Mouse (Mus musculus): ENCODE measurements around the gene Mecr. TPM values are rescaled to one million over a fixed set of nuclear protein-coding genes. Genes with fewer than 3 reads are reported as not detected.
A peak's percentile ranks its signal among the peaks of the same experiment; 100 is the strongest.

Gene Mecr
- polyA plus RNA-seq, 1 experiment from 2014 or later = 43.3 TPM

DNA sequence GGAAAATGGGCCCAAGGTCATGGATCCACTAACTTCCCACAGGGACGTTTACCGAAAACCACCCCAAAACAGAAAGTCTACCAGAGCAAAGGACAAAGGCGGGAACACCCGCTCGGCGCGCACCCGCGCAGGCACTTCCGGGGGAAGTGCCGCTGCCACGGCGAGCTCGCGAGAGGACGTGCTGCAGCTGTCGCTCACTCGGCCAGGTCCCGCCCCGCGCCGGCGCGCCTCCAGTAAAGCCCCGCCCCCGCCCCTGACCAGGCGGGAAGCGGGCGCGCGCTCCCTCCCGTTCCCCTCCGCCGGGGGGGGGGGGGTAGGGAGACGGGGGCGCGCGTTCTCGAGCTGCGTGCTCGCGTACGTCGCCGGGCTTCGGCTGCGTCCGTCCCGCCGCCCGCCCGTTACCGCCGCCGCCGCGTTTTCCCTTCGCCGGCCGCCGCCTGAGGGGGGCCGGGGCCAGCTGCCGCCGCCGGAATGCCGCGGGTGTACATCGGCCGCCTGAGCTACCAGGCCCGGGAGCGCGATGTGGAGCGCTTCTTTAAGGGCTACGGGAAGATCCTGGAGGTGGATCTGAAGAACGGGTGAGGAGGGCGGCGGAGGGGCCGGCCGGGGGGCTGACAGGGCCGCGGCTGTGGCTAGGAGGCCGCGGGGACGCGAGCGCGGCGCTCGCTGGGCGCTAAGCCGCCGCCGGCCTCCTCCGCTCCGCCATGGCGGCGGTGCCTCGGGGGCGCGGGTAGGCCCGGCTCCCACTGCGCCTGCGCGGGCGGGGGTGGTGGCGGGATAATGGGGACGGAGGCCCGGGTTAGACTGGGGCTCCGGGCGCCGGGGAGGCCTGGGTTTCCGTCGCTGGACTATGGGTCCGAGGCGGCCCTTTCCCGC, 30.3 kb downstream of the Mecr start, which contains the start of gene Srsf4:
TSS of gene Srsf4 (plus strand) at position 325 of the 876 bp plus-strand sequence.
- Histone ChIP-seq H3K9ac (ENCODE audit: low read length) (peak within 1 kb of the TSS; percentile 100), H3K9me3 (ENCODE audit: control insufficient read depth, low read length) (no peaks in the 10 kb centered on the region)
- under 1% methylated on average over 74 of the region's 116 CpGs for WGBS

DNA sequence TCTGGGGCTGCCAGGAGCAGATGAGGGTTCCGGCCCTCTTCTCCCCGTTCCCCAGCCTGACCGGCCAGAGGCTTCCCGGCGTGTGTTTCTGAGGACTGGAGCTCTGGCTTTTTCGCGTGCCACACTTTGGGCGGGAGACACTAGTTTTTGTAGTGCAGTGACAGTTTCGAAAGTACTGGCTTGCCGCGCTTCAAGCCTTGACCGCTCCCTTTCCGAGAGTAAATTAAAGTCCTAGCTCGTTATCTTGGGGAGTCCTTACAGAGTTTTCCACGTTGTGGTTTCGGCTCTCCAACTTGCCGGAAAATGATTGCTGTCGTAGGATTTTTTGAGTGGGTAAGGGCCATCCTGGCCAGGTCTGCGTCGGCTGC, 30.9 kb downstream of the Mecr start:
- ATAC-seq (ENCODE audit: insufficient number of reproducible peaks, low FRiP score, low TSS enrichment, low read depth) (no peak), DNase-seq (ENCODE audit: low spot score) (no peak)
- Histone ChIP-seq H3K4me1 (ENCODE audit: control insufficient read depth, insufficient read depth, low read length) (peaks cover 10% of the 10 kb centered on the region), H3K9ac (ENCODE audit: low read length) (peak overlapping the region; percentile 100), H3K27me3 (ENCODE audit: control insufficient read depth, insufficient read depth, low read length) (no peaks in the 10 kb centered on the region), H3K36me3 (ENCODE audit: control insufficient read depth, insufficient read depth, low read length) (no peaks in the 10 kb centered on the region), H3K4me3 (ENCODE audit: low read depth, low read length) (peak overlapping the region; percentile 85), H3K9me3 (ENCODE audit: control insufficient read depth, low read length) (no peaks in the 10 kb centered on the region), H3K4me2 (ENCODE audit: low read depth, severe bottlenecking) (peak overlapping the region; percentile 68), H3K27ac (replicated peaks; ENCODE audit: low read depth, low read length) (peak overlapping the region; percentile 99)
- under 1% methylated on average over 20 of the region's 20 CpGs for WGBS

More for the DNA sequence above, 30.3 kb downstream of the Mecr start, which contains the start of gene Srsf4:
- Histone ChIP-seq H3K4me3 (ENCODE audit: low read depth, low read length) (peak within 1 kb of the TSS; percentile 85), H3K27ac (replicated peaks; ENCODE audit: low read depth, low read length) (peak within 1 kb of the TSS; percentile 99), H3K27me3 (ENCODE audit: control insufficient read depth, insufficient read depth, low read length) (no peaks in the 10 kb centered on the region), H3K36me3 (ENCODE audit: control insufficient read depth, insufficient read depth, low read length) (no peaks in the 10 kb centered on the region), H3K4me1 (ENCODE audit: control insufficient read depth, insufficient read depth, low read length) (peaks cover 10% of the 10 kb centered on the region), H3K4me2 (ENCODE audit: low read depth, severe bottlenecking) (peak within 1 kb of the TSS; percentile 68)
- peak; percentile 98 for DNase-seq (ENCODE audit: low spot score)
- peak; percentile 94 for ATAC-seq (ENCODE audit: insufficient number of reproducible peaks, low FRiP score, low TSS enrichment, low read depth)

DNA sequence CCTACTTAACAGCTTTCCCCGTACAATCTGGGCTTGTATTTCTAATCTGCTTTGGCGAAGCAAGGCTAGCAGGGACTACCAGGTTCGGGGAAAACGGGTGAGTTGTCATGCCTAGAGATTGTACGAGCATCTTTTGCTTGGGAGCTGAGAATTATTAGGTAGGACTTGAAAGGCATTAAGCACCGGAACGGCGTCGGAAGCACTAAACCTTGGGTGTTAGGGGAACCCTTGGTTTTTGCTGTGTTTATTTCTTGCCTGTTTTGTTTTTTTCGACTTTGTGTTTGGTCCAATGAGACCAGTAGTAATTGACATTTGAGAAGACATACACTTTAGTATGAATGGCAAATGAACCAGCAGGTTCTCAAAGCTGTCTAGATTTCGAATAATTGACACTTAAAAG, 31.3 kb downstream of the Mecr start:
- H3K4me3 ChIP-seq (ENCODE audit: low read depth, low read length) = peak overlapping the region; percentile 85
- ATAC-seq (ENCODE audit: insufficient number of reproducible peaks, low FRiP score, low TSS enrichment, low read depth) = no peak
- 4% methylated on average over 11 of the region's 11 CpGs for WGBS

DNA sequence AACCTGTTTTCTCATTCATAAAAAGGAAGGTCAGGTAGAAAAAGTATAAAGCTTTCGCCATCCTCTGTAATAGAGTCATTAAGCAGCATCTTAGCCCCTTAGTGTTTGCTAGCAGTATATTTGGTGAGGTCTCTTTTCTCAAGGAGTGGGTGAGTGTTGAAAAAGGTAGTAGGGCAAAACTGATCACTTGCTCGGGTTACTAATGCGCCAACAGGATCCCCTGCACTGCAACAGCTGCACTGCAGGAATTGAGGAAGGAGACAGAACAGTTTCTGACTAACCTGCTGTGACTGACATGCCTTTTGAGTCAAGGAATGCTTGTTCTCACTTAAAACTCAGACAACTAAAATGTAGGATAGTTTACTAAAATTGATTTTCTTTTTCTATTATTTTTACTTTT, 32.0 kb downstream of the Mecr start:
- no peaks in the 10 kb centered on the region for H3K9me3 ChIP-seq (ENCODE audit: control insufficient read depth, low read length)
- peak overlapping the region; percentile 68 for H3K4me2 ChIP-seq (ENCODE audit: low read depth, severe bottlenecking)
- H3K36me3 ChIP-seq (ENCODE audit: control insufficient read depth, insufficient read depth, low read length) = no peaks in the 10 kb centered on the region
- ATAC-seq (ENCODE audit: insufficient number of reproducible peaks, low FRiP score, low TSS enrichment, low read depth) (no peak), DNase-seq (ENCODE audit: low spot score) (no peak)
- no peaks in the 10 kb centered on the region for H3K27me3 ChIP-seq (ENCODE audit: control insufficient read depth, insufficient read depth, low read length)
- H3K4me1 ChIP-seq (ENCODE audit: control insufficient read depth, insufficient read depth, low read length) = peaks cover 10% of the 10 kb centered on the region
- WGBS = 47% methylated on average over 3 of the region's 3 CpGs
- H3K9ac ChIP-seq (ENCODE audit: low read length) = peak overlapping the region; percentile 100; the same call in 1 of the 2 replicates
- H3K27ac ChIP-seq (replicated peaks; ENCODE audit: low read depth, low read length) = no peak overlapping the region
- H3K4me3 ChIP-seq (ENCODE audit: low read depth, low read length) = peak overlapping the region; percentile 85

More for the DNA sequence above, 31.3 kb downstream of the Mecr start:
- Histone ChIP-seq H3K4me1 (ENCODE audit: control insufficient read depth, insufficient read depth, low read length) (peaks cover 10% of the 10 kb centered on the region), H3K9ac (ENCODE audit: low read length) (peak overlapping the region; percentile 100), H3K36me3 (ENCODE audit: control insufficient read depth, insufficient read depth, low read length) (no peaks in the 10 kb centered on the region), H3K4me2 (ENCODE audit: low read depth, severe bottlenecking) (peak overlapping the region; percentile 68), H3K9me3 (ENCODE audit: control insufficient read depth, low read length) (no peaks in the 10 kb centered on the region), H3K27me3 (ENCODE audit: control insufficient read depth, insufficient read depth, low read length) (no peaks in the 10 kb centered on the region), H3K27ac (replicated peaks; ENCODE audit: low read depth, low read length) (peak overlapping the region; percentile 99; the same call in 1 of the 2 replicates)
- DNase-seq (ENCODE audit: low spot score) = no peak

DNA sequence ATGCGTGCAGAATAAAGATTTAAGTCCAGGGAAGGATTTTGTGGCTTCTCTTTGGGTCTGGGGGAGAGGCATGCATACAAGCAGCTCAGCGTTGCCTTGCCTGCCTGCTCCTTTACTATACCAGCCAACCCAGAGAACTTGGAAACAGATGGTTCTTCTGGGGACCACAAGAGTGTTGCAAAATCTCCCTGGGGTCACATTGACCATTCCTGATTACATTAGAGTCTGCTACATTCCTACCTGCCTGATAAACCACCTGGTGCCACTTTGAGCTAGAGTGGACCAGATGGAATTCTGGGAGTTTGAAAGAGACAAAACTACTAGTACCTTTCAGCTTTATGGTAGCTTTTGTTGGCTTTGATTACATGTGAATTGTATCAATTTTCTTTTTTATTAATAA, 33.6 kb downstream of the Mecr start:
- H3K9me3 ChIP-seq (ENCODE audit: control insufficient read depth, low read length) = no peaks in the 10 kb centered on the region
- H3K27ac ChIP-seq (replicated peaks; ENCODE audit: low read depth, low read length) = no peak overlapping the region
- DNase-seq (ENCODE audit: low spot score) = no peak
- ATAC-seq (ENCODE audit: insufficient number of reproducible peaks, low FRiP score, low TSS enrichment, low read depth) = no peak
- H3K4me3 ChIP-seq (ENCODE audit: low read depth, low read length) = no peak overlapping the region
- WGBS = 83% methylated on average over 2 of the region's 2 CpGs
- H3K36me3 ChIP-seq (ENCODE audit: control insufficient read depth, insufficient read depth, low read length) = no peaks in the 10 kb centered on the region
- no peak overlapping the region for H3K4me2 ChIP-seq (ENCODE audit: low read depth, severe bottlenecking)
- no peak overlapping the region for H3K9ac ChIP-seq (ENCODE audit: low read length)
- peaks cover 10% of the 10 kb centered on the region for H3K4me1 ChIP-seq (ENCODE audit: control insufficient read depth, insufficient read depth, low read length)
- no peaks in the 10 kb centered on the region for H3K27me3 ChIP-seq (ENCODE audit: control insufficient read depth, insufficient read depth, low read length)

DNA sequence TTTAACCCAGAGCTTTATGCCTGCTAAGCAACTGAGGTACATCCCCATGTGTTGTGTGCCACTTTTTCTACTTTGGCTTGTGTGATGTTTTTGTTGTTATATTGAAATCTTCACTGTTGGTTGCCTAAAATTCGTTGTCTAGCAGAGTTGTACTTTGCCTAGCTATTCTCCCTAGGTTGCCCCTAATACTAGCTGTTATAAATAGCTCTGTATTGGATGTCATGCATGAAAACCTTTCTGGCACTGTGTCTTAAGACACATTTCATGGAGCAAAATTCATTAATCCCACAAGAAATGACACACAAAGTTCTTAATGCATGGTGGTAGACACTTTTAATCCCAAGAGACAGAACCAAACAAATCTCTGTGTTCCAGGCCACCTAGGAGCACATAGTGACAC, 36.4 kb downstream of the Mecr start:
- no peak overlapping the region for H3K27ac ChIP-seq (replicated peaks; ENCODE audit: low read depth, low read length)
- H3K27me3 ChIP-seq (ENCODE audit: control insufficient read depth, insufficient read depth, low read length) = no peaks in the 10 kb centered on the region
- no peak overlapping the region for H3K4me2 ChIP-seq (ENCODE audit: low read depth, severe bottlenecking)
- DNase-seq (ENCODE audit: low spot score) (no peak), ATAC-seq (ENCODE audit: insufficient number of reproducible peaks, low FRiP score, low TSS enrichment, low read depth) (no peak)
- no peaks in the 10 kb centered on the region for H3K9me3 ChIP-seq (ENCODE audit: control insufficient read depth, low read length)
- 80% methylated on average over 1 of the region's 1 CpGs for WGBS
- no peaks in the 10 kb centered on the region; the same call in 1 of the 2 replicates for H3K36me3 ChIP-seq (ENCODE audit: control insufficient read depth, insufficient read depth, low read length)
- H3K4me1 ChIP-seq (ENCODE audit: control insufficient read depth, insufficient read depth, low read length) = peaks cover 10% of the 10 kb centered on the region
- no peak overlapping the region for H3K9ac ChIP-seq (ENCODE audit: low read length)
- no peak overlapping the region for H3K4me3 ChIP-seq (ENCODE audit: low read depth, low read length)

DNA sequence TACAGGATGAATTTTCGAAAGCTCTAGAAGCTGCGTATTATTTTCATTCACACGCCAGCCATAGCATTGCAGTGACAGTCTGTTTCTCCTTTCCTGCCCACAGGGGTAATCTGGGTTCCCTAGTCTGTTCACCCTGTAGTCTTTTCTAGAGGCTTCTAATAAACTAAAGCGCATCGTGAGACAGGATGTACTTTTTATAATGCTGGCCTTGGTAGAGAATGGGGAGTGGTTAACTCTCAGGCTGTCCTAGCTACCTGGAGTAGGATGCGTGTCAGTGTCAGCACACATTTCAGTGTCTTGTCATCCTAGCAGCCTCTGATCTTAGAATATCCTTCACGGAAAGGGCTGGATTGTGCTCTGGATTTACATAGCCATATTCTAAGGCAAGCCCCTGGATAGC, 38.0 kb downstream of the Mecr start:
- Histone ChIP-seq H3K9ac (ENCODE audit: low read length) (no peak overlapping the region), H3K4me1 (ENCODE audit: control insufficient read depth, insufficient read depth, low read length) (no peaks in the 10 kb centered on the region; the same call in 1 of the 2 replicates)
- no peak for ATAC-seq (ENCODE audit: insufficient number of reproducible peaks, low FRiP score, low TSS enrichment, low read depth)

DNA sequence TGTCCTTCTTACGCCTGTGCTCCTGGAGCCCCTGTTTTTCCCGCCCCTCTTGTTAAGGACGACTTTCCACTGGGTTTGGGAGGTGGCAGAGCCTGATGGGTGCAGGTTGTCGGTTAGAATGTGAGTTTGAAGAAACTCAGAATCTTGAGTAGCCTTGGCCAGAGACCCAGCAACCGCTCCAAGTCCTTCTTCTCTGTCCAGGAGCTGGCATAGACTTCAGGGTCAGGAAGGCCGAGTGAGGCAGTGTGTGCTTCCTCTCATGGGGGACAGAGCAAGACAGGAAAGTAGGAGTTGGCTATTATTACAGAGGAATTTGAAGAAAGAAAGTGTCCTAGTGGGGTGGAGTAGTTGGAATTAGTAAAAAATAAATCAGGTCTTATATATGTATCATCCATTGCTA, 40.3 kb downstream of the Mecr start:
- no peak for DNase-seq (ENCODE audit: low spot score)
- H3K4me2 ChIP-seq (ENCODE audit: low read depth, severe bottlenecking) = no peak overlapping the region
- no peak overlapping the region for H3K9ac ChIP-seq (ENCODE audit: low read length)
- H3K4me1 ChIP-seq (ENCODE audit: control insufficient read depth, insufficient read depth, low read length) = no peaks in the 10 kb centered on the region; the same call in 1 of the 2 replicates
- WGBS = 74% methylated on average over 6 of the region's 6 CpGs
- no peaks in the 10 kb centered on the region; the same call in none of the 2 replicates for H3K36me3 ChIP-seq (ENCODE audit: control insufficient read depth, insufficient read depth, low read length)
- no peak overlapping the region for H3K4me3 ChIP-seq (ENCODE audit: low read depth, low read length)
- H3K27me3 ChIP-seq (ENCODE audit: control insufficient read depth, insufficient read depth, low read length) = no peaks in the 10 kb centered on the region
- H3K27ac ChIP-seq (replicated peaks; ENCODE audit: low read depth, low read length) = no peak overlapping the region
- no peaks in the 10 kb centered on the region for H3K9me3 ChIP-seq (ENCODE audit: control insufficient read depth, low read length)
- ATAC-seq (ENCODE audit: insufficient number of reproducible peaks, low FRiP score, low TSS enrichment, low read depth) = no peak

More for the DNA sequence above, 38.0 kb downstream of the Mecr start:
- 92% methylated on average over 7 of the region's 7 CpGs for WGBS
- Histone ChIP-seq H3K4me2 (ENCODE audit: low read depth, severe bottlenecking) (no peak overlapping the region), H3K9me3 (ENCODE audit: control insufficient read depth, low read length) (no peaks in the 10 kb centered on the region), H3K36me3 (ENCODE audit: control insufficient read depth, insufficient read depth, low read length) (no peaks in the 10 kb centered on the region; the same call in none of the 2 replicates), H3K27ac (replicated peaks; ENCODE audit: low read depth, low read length) (no peak overlapping the region), H3K4me3 (ENCODE audit: low read depth, low read length) (no peak overlapping the region), H3K27me3 (ENCODE audit: control insufficient read depth, insufficient read depth, low read length) (no peaks in the 10 kb centered on the region)
- no peak for DNase-seq (ENCODE audit: low spot score)

Measured in limb, embryonic 11.5 days (tissue).